Mouse (Mus musculus) monocyte, adult 5-6 weeks (primary cell): ENCODE measurements around the gene 2310079G19Rik. TPM values are rescaled to one million over a fixed set of nuclear protein-coding genes. Genes with fewer than 3 reads are reported as not detected.

Experiments used
- total RNA-seq: library from RNA; stranded (forward); fragments of 200-1000, 200-491, 200-594 nt; gene quantifications from 3 replicates; pipeline ENCODE4 v1.2.3, GENCODE M21; 2017

Gene 2310079G19Rik
- total RNA-seq, 1 experiment from 2014 or later, result not detected

Other genes with a start within 250 kb of the 2310079G19Rik start
- not detected in 3 replicates for gene Cldn17, start 120.7 kb downstream of the 2310079G19Rik start, total RNA-seq
- gene Cldn8, start 64.5 kb downstream of the 2310079G19Rik start, total RNA-seq, result not detected in 3 replicates
- gene Krtap24-1, start 15.4 kb downstream of the 2310079G19Rik start, total RNA-seq, result not detected in 3 replicates
- not detected in 3 replicates for gene Krtap26-1, start 20.1 kb upstream of the 2310079G19Rik start, total RNA-seq
- gene Krtap27-1, start 44.0 kb upstream of the 2310079G19Rik start, total RNA-seq, result not detected in 3 replicates
- gene 2310061N02Rik, start 80.3 kb upstream of the 2310079G19Rik start, total RNA-seq, result not detected in 3 replicates
- gene Krtap13-1, start 101.2 kb upstream of the 2310079G19Rik start, total RNA-seq, result not detected in 3 replicates
- gene Krtap13, start 124.0 kb upstream of the 2310079G19Rik start, total RNA-seq, result not detected in 3 replicates
- not detected in 3 replicates for gene 2310034C09Rik, start 131.2 kb upstream of the 2310079G19Rik start, total RNA-seq
- gene 2310057N15Rik, start 146.5 kb upstream of the 2310079G19Rik start, total RNA-seq, result not detected in 3 replicates
- gene Gm5965, start 150.2 kb upstream of the 2310079G19Rik start, total RNA-seq, result not detected in 3 replicates
- not detected in 3 replicates for gene Gm20741, start 184.6 kb upstream of the 2310079G19Rik start, total RNA-seq
- gene Krtap15, start 192.5 kb upstream of the 2310079G19Rik start, total RNA-seq, result not detected in 3 replicates
- not detected in 3 replicates for gene Krtap14, start 198.5 kb upstream of the 2310079G19Rik start, total RNA-seq
- not detected in 3 replicates for gene Krtap19-1, start 241.7 kb upstream of the 2310079G19Rik start, total RNA-seq
- gene Krtap19-2, start 246.6 kb upstream of the 2310079G19Rik start, total RNA-seq, result not detected in 3 replicates